8 mouse cellular contexts compared by ENCODE assay signal in the genomic region with DNA sequence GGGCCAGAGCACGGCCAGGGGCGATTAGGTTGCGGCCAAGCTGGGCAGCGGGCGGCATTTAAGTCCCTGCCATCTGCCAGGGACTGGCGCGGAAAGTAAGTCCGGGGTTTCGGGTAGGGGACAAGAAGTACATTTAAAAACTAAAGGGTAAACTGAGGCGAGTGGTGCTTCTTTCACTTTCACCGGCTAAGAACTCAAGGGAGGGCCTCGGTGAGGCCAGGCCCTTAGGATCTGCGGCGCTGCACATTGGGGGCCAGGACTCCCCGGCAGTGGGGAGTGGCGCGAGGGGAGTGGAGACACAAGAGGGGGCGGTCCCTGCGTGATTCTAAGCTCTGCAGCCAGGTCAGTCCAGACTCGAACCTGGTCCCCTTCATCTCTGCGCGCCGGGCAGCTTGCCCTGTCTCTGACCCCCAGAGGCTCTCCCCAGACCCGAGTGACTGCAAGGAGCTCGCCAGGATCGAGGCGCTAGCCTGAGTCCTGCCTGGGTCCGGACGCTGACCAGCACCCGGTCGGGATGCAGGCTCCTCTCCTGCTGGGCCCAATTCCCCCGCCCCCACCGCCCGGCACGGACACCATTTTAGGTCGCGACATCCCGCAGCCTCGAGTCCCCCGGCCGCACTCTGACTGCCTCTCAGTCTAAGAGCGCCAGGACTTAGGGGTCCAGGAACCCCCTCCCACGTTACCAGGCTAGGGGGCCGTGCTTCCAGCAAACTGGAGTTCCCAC. TPM values are rescaled to one million over a fixed set of nuclear protein-coding genes. Genes with fewer than 3 reads are reported as not detected.
DNase-seq lines count a peak whose midpoint lies in the region; ATAC-seq and TF ChIP-seq lines count a peak whose summit lies in the region.

No protein-coding gene starts in this region.

- peaks cover 27% of the 10 kb centered on the region for H3K36me3 ChIP-seq in forebrain, embryonic 14.5 days (ENCODE audit: control insufficient read depth, insufficient read depth, low read length)
- H3K36me3 ChIP-seq in hindbrain, embryonic 15.5 days, result peaks cover 25% of the 10 kb centered on the region
- peaks cover 30% of the 10 kb centered on the region for H3K36me3 ChIP-seq in limb, embryonic 15.5 days
- peaks cover 30% of the 10 kb centered on the region for H3K36me3 ChIP-seq in midbrain, embryonic 14.5 days (ENCODE audit: control insufficient read depth, insufficient read depth, low read length)
- H3K36me3 ChIP-seq in thymus, adult 2 months (ENCODE audit: control insufficient read depth, insufficient read depth, low read length), result peaks cover 25% of the 10 kb centered on the region

- no peaks in the 10 kb centered on the region for H3K9me3 ChIP-seq in forebrain, embryonic 14.5 days (replicated peaks; ENCODE audit: control insufficient read depth, low read length)
- H3K9me3 ChIP-seq in hindbrain, embryonic 15.5 days, result no peaks in the 10 kb centered on the region
- H3K9me3 ChIP-seq in limb, embryonic 15.5 days, result no peaks in the 10 kb centered on the region
- no peaks in the 10 kb centered on the region for H3K9me3 ChIP-seq in midbrain, embryonic 14.5 days (ENCODE audit: control insufficient read depth, low read length)

- ATAC-seq in forebrain, embryonic 14.5 days, result peak; percentile 9
- peak; percentile 6; the same call in 1 of the 2 replicates for ATAC-seq in hindbrain, embryonic 15.5 days (ENCODE audit: low FRiP score, low read depth)
- ATAC-seq in limb, embryonic 15.5 days (ENCODE audit: insufficient number of reproducible peaks, low FRiP score, low TSS enrichment, low read depth), result no peak
- peak; percentile 24 for ATAC-seq in midbrain, embryonic 14.5 days (ENCODE audit: low FRiP score, low TSS enrichment)

- peak overlapping the region; percentile 97 for H3K4me2 ChIP-seq in forebrain, embryonic 14.5 days (ENCODE audit: low read length)
- peak overlapping the region; percentile 88 for H3K4me2 ChIP-seq in hindbrain, embryonic 15.5 days
- peak overlapping the region; percentile 81 for H3K4me2 ChIP-seq in limb, embryonic 15.5 days
- peak overlapping the region; percentile 97 for H3K4me2 ChIP-seq in midbrain, embryonic 14.5 days (ENCODE audit: low read length)

- peak overlapping the region; percentile 95 for H3K4me3 ChIP-seq in left cerebral cortex, adult 2 months
- peak overlapping the region; percentile 74 for H3K4me3 ChIP-seq in forebrain, embryonic 14.5 days (ENCODE audit: low read depth, low read length)
- peak overlapping the region; percentile 90 for H3K4me3 ChIP-seq in hindbrain, embryonic 15.5 days
- H3K4me3 ChIP-seq in limb, embryonic 15.5 days, result peak overlapping the region; percentile 91
- H3K4me3 ChIP-seq in midbrain, embryonic 14.5 days (replicated peaks; ENCODE audit: low read depth, low read length), result peak overlapping the region; percentile 74
- peak overlapping the region; percentile 74 for H3K4me3 ChIP-seq in thymus, adult 2 months (ENCODE audit: control insufficient read depth, insufficient read depth, low read length)

- no peak for TF ChIP-seq CTCF in left cerebral cortex, adult 2 months (IDR thresholded peaks at IDR 0.05)
- no peak for TF ChIP-seq CTCF in thymus, adult 2 months (IDR thresholded peaks at IDR 0.05; ENCODE audit: borderline replicate concordance, control insufficient read depth, extremely low read depth, insufficient read depth, low read length, poor library complexity)

- under 1% methylated on average over 40 of the region's 44 CpGs for WGBS in forebrain, embryonic 14.5 days
- under 1% methylated on average over 44 of the region's 44 CpGs for WGBS in hindbrain, embryonic 15.5 days
- under 1% methylated on average over 43 of the region's 44 CpGs for WGBS in limb, embryonic 15.5 days
- WGBS in midbrain, embryonic 14.5 days, result under 1% methylated on average over 44 of the region's 44 CpGs
- WGBS in thymus, adult 2 months, result 3% methylated on average over 44 of the region's 44 CpGs

- DNase-seq in left cerebral cortex, adult 2 months (ENCODE audit: extremely low spot score in 1 of 2, low spot score in 2 of 2), result peak; percentile 41 to 46
- DNase-seq in left cerebral cortex, adult 11 months (ENCODE audit: low spot score), result no peak
- peak; percentile 22 for DNase-seq in c-Kit-positive CD71-negative TER-119-negative erythroid progenitor cells, embryonic 14.5 days (ENCODE audit: low read depth)
- peak; percentile 31 for DNase-seq in forebrain, embryonic 14.5 days (ENCODE audit: low spot score)
- DNase-seq in midbrain, embryonic 14.5 days, result peak; percentile 32
- peak; percentile 47 for DNase-seq in thymus, adult 2 months

- H3K27ac ChIP-seq in left cerebral cortex, adult 2 months, result peak overlapping the region; percentile 85
- H3K27ac ChIP-seq in forebrain, embryonic 14.5 days (ENCODE audit: low read depth, low read length), result peak overlapping the region; percentile 79; the same call in 1 of the 2 replicates
- peak overlapping the region; percentile 95 for H3K27ac ChIP-seq in hindbrain, embryonic 15.5 days (replicated peaks)
- H3K27ac ChIP-seq in limb, embryonic 15.5 days, result peak overlapping the region; percentile 99
- peak overlapping the region; percentile 80 for H3K27ac ChIP-seq in midbrain, embryonic 14.5 days (replicated peaks; ENCODE audit: low read depth, low read length)
- no peak overlapping the region for H3K27ac ChIP-seq in thymus, adult 2 months (ENCODE audit: control insufficient read depth, insufficient read depth, low read length)

- intact Hi-C loops in left cerebral cortex, adult 2 months (cut with DNase I), result no loop called here

- TF ChIP-seq POLR2A in thymus, adult 2 months (IDR thresholded peaks at IDR 0.05; ENCODE audit: control insufficient read depth, extremely low read depth, insufficient read depth, low read length, poor library complexity), result no peak

- H3K9ac ChIP-seq in forebrain, embryonic 14.5 days (ENCODE audit: low read length), result peak overlapping the region; percentile 79
- peak overlapping the region; percentile 65 for H3K9ac ChIP-seq in hindbrain, embryonic 15.5 days
- H3K9ac ChIP-seq in limb, embryonic 15.5 days, result peak overlapping the region; percentile 77
- H3K9ac ChIP-seq in midbrain, embryonic 14.5 days (replicated peaks; ENCODE audit: low read length), result peak overlapping the region; percentile 70

- H3K4me1 ChIP-seq in forebrain, embryonic 14.5 days (ENCODE audit: control insufficient read depth, insufficient read depth, low read length), result peaks cover 15% of the 10 kb centered on the region
- H3K4me1 ChIP-seq in hindbrain, embryonic 15.5 days (replicated peaks), result peaks cover 24% of the 10 kb centered on the region
- H3K4me1 ChIP-seq in limb, embryonic 15.5 days, result peaks cover 22% of the 10 kb centered on the region
- peaks cover 14% of the 10 kb centered on the region for H3K4me1 ChIP-seq in midbrain, embryonic 14.5 days (ENCODE audit: control insufficient read depth, insufficient read depth, low read length)
- peaks cover 13% of the 10 kb centered on the region for H3K4me1 ChIP-seq in thymus, adult 2 months (replicated peaks; ENCODE audit: control insufficient read depth, insufficient read depth, low read length)

- H3K27me3 ChIP-seq in forebrain, embryonic 14.5 days (replicated peaks; ENCODE audit: control insufficient read depth, insufficient read depth, low read length), result no peaks in the 10 kb centered on the region
- H3K27me3 ChIP-seq in hindbrain, embryonic 15.5 days, result no peaks in the 10 kb centered on the region
- H3K27me3 ChIP-seq in limb, embryonic 15.5 days, result no peaks in the 10 kb centered on the region
- H3K27me3 ChIP-seq in midbrain, embryonic 14.5 days (ENCODE audit: control insufficient read depth, insufficient read depth, low read length), result no peaks in the 10 kb centered on the region
- H3K27me3 ChIP-seq in thymus, adult 2 months (ENCODE audit: control insufficient read depth, insufficient read depth, low read length), result no peaks in the 10 kb centered on the region

RNA-seq across cellular contexts. Expression of a gene that starts 0.7 kb away (rescaled TPM):
- 10 to 100 TPM; 23.1 to 25.9 TPM for total RNA-seq in left cerebral cortex, adult 2 months (2021)
- 16.4 and 21.8 TPM in 2 replicates for polyA plus RNA-seq in forebrain, embryonic 14.5 days (2014; fragmentation: Nextera tagmentation; extraction: Ambion mirVana)
- polyA plus RNA-seq in hindbrain, embryonic 15.5 days (2015; fragmentation: Nextera tagmentation; extraction: Ambion mirVana), result 18.9 and 21.2 TPM in 2 replicates
- polyA plus RNA-seq in limb, embryonic 15.5 days (2015; fragmentation: Nextera tagmentation; extraction: Ambion mirVana), result 16.8 and 20.2 TPM in 2 replicates
- 22.5 and 30.0 TPM in 2 replicates for polyA plus RNA-seq in midbrain, embryonic 14.5 days (2014; fragmentation: Nextera tagmentation; extraction: Ambion mirVana)
- 57.1 and 61.2 TPM in 2 replicates for polyA plus RNA-seq in thymus, adult 2 months (2012; rRNA removed)

RNA-seq across cellular contexts. Expression of a gene that starts 27.8 kb away (rescaled TPM):
- total RNA-seq in left cerebral cortex, adult 2 months (2021), result 100 to 1,000 TPM; 156 to 164 TPM
- polyA plus RNA-seq in forebrain, embryonic 14.5 days (2014; fragmentation: Nextera tagmentation; extraction: Ambion mirVana), result 293 and 334 TPM in 2 replicates
- polyA plus RNA-seq in hindbrain, embryonic 15.5 days (2015; fragmentation: Nextera tagmentation; extraction: Ambion mirVana), result 260 and 276 TPM in 2 replicates
- polyA plus RNA-seq in limb, embryonic 15.5 days (2015; fragmentation: Nextera tagmentation; extraction: Ambion mirVana), result 253 and 271 TPM in 2 replicates
- 258 and 282 TPM in 2 replicates for polyA plus RNA-seq in midbrain, embryonic 14.5 days (2014; fragmentation: Nextera tagmentation; extraction: Ambion mirVana)
- polyA plus RNA-seq in thymus, adult 2 months (2012; rRNA removed), result 212 and 227 TPM in 2 replicates

RNA-seq across cellular contexts. Expression of a gene that starts 40.1 kb away (rescaled TPM):
- total RNA-seq in left cerebral cortex, adult 2 months (2021), result 10 to 100 TPM; 58.0 to 58.4 TPM
- polyA plus RNA-seq in forebrain, embryonic 14.5 days (2014; fragmentation: Nextera tagmentation; extraction: Ambion mirVana), result 28.8 and 31.0 TPM in 2 replicates
- polyA plus RNA-seq in hindbrain, embryonic 15.5 days (2015; fragmentation: Nextera tagmentation; extraction: Ambion mirVana), result 21.8 and 27.3 TPM in 2 replicates
- polyA plus RNA-seq in limb, embryonic 15.5 days (2015; fragmentation: Nextera tagmentation; extraction: Ambion mirVana), result 26.8 and 29.1 TPM in 2 replicates
- polyA plus RNA-seq in midbrain, embryonic 14.5 days (2014; fragmentation: Nextera tagmentation; extraction: Ambion mirVana), result 24.3 and 28.7 TPM in 2 replicates
- 59.0 and 62.3 TPM in 2 replicates for polyA plus RNA-seq in thymus, adult 2 months (2012; rRNA removed)
